Mouse (Mus musculus) gonadal fat pad, adult 2 months (tissue): ENCODE measurements around the gene Smad9. TPM values are rescaled to one million over a fixed set of nuclear protein-coding genes. Genes with fewer than 3 reads are reported as not detected.

Experiments used
- DNase-seq: peaks from one replicate; pipeline ENCODE4 v3.0.0-alpha.2; 2012; ENCODE audit warnings: low read depth
- polyA plus RNA-seq: library from polyadenylated mRNA; depleted of rRNA; stranded (reverse); fragments of >200 nt; gene quantifications from 2 replicates; pipeline ENCODE4 v1.2.3, GENCODE M21; 2012; rRNA removed

Smad9 gene
- polyA plus RNA-seq, result 0.96 and 1.0 TPM in 2 replicates

GRCm38 (mm10) chr3:54755145-54756041, at the start of gene Smad9:
Gene Smad9 (plus strand): TSS chr3:54755582.
- no peak for DNase-seq

GRCm38 (mm10) chr3:54708972-54709371, 46.4 kb upstream of the Smad9 start:
- DNase-seq, result no peak

- DNase-seq, result no peak
These were observed 41.1 kb upstream of the Smad9 start, which contains the start of gene Gm21958 for GRCm38 (mm10) chr3:54714253-54714652. Gene Gm21958 (minus strand): TSS chr3:54714353.

- DNase-seq, result no peak
These were observed 39.9 kb upstream of the Smad9 start for GRCm38 (mm10) chr3:54715461-54715860.

- no peak for DNase-seq
These were observed 38.0 kb upstream of the Smad9 start for GRCm38 (mm10) chr3:54717348-54717747.

GRCm38 (mm10) chr3:54718947-54719346, 36.4 kb upstream of the Smad9 start:
- DNase-seq, result no peak

- DNase-seq, result no peak
These were observed 31.5 kb upstream of the Smad9 start for GRCm38 (mm10) chr3:54723741-54724500.

GRCm38 (mm10) chr3:54725344-54725743, 30.0 kb upstream of the Smad9 start:
- peak; percentile 64 for DNase-seq

- no peak for DNase-seq
These were observed 27.8 kb upstream of the Smad9 start for GRCm38 (mm10) chr3:54727588-54727987.

GRCm38 (mm10) chr3:54728100-54728499, 27.3 kb upstream of the Smad9 start:
- no peak for DNase-seq

- peak; percentile 62 for DNase-seq
These were observed 23.7 kb upstream of the Smad9 start for GRCm38 (mm10) chr3:54731626-54732150.

GRCm38 (mm10) chr3:54732371-54732770, 23.0 kb upstream of the Smad9 start:
- no peak for DNase-seq

- no peak for DNase-seq
These were observed 20.8 kb upstream of the Smad9 start for GRCm38 (mm10) chr3:54734411-54735246.

- no peak for DNase-seq
These were observed 19.9 kb upstream of the Smad9 start, which contains the start of the genes Exosc8 and Alg5 for GRCm38 (mm10) chr3:54735247-54736046. Gene Exosc8 (minus strand): TSS chr3:54735393. Gene Alg5 (plus strand): TSS chr3:54735539.

GRCm38 (mm10) chr3:54736101-54736927, 19.1 kb upstream of the Smad9 start:
- no peak for DNase-seq

- DNase-seq, result no peak
These were observed 18.1 kb upstream of the Smad9 start for GRCm38 (mm10) chr3:54737317-54737716.

GRCm38 (mm10) chr3:54741965-54742364, 13.4 kb upstream of the Smad9 start:
- DNase-seq, result no peak

GRCm38 (mm10) chr3:54745799-54746198, 9.6 kb upstream of the Smad9 start:
- no peak for DNase-seq

- DNase-seq, result no peak
These were observed 2.0 kb upstream of the Smad9 start for GRCm38 (mm10) chr3:54753411-54753810.

GRCm38 (mm10) chr3:54756058-54756457, 676 bp downstream of the Smad9 start:
- no peak for DNase-seq
